Mouse (Mus musculus) brain, embryonic 14.5 days (tissue): ENCODE measurements around the gene Fkbp9.

Experiments
- CTCF ChIP-seq: fragments of 200-500 bp; IDR thresholded peaks from 2 replicates; pipeline ENCODE4 v1.5.1; 2012; ENCODE audit warnings: inconsistent platforms, mild to moderate bottlenecking, moderate library complexity, borderline replicate concordance; ENCODE audit not compliant: insufficient read depth, insufficient read length; ENCODE audit errors: extremely low read depth
- POLR2A ChIP-seq: fragments of 200-500 bp; IDR thresholded peaks from 2 replicates; pipeline ENCODE4 v1.6.1; 2012; ENCODE audit warnings: mild to moderate bottlenecking, inconsistent platforms, borderline replicate concordance; ENCODE audit not compliant: poor library complexity, insufficient read depth, insufficient read length, severe bottlenecking; ENCODE audit errors: extremely low read depth

DNA sequence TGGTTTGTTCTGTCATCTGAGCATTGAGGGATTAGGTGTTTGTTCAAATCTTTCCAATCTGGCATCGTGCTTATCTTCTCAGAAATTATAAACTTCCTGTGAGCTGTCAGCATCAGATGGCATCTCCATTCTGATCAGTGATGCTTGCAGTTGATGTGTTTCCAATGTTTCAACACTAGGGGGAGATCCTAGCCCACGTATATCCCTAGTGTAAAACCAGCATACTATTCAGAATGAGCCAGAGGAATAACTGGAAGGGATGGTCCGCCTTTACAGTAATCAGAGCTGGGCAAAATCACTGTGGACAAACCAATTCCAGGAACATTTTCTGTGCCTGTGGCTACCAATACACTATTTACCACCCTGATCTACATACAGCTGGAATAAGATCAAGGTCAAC, 23.2 kb upstream of the Fkbp9 start:
- TF ChIP-seq CTCF (peak; percentile 72; the same call in 1 of the 2 replicates), POLR2A (no peak)
